Mouse (Mus musculus) liver, embryonic 11.5 days (tissue): ENCODE results near the gene Ncf2. TPM values are rescaled to one million over a fixed set of nuclear protein-coding genes. Genes with fewer than 3 reads are reported as not detected.

Experiments used
- ATAC-seq: fragments of 200-750 bp; cut with Nextera tagmentation; replicated peaks from 2 replicates; pipeline ENCODE4 v1.8.0; 2017; ENCODE audit warnings: moderate number of reproducible peaks, mild to moderate bottlenecking, moderate TSS enrichment, moderate library complexity; ENCODE audit not compliant: low FRiP score
- DNase-seq: peaks from one replicate; pipeline ENCODE4 v3.0.0-alpha.2; 2017; ENCODE audit warnings: low spot score
- H3K27ac ChIP-seq: fragments of 300-500 bp; sonication (generic); 2 replicates; pipeline ENCODE4 v1.5.1; 2014; ENCODE audit warnings: mild to moderate bottlenecking, low read depth, low read length, control low read depth
- H3K27me3 ChIP-seq: fragments of 300-500 bp; sonication (generic); replicated peaks from 2 replicates; pipeline ENCODE4 v1.6.1; 2014; ENCODE audit warnings: low read length, mixed read lengths; ENCODE audit not compliant: control insufficient read depth, insufficient read depth
- H3K36me3 ChIP-seq: fragments of 300-500 bp; sonication (generic); 2 replicates; pipeline ENCODE4 v1.6.1; 2014; ENCODE audit warnings: mild to moderate bottlenecking, low read length, moderate library complexity, mixed read lengths; ENCODE audit not compliant: control insufficient read depth, insufficient read depth
- H3K4me1 ChIP-seq: fragments of 300-500 bp; sonication (generic); replicated peaks from 2 replicates; pipeline ENCODE4 v1.6.1; 2014; ENCODE audit warnings: low read length, mixed read lengths; ENCODE audit not compliant: control insufficient read depth, insufficient read depth
- H3K4me2 ChIP-seq: fragments of 300-500 bp; sonication (generic); 2 replicates; pipeline ENCODE4 v1.6.1; 2014; ENCODE audit warnings: mild to moderate bottlenecking, control low read depth, moderate library complexity
- H3K4me3 ChIP-seq: fragments of 300-500 bp; sonication (generic); 2 replicates; pipeline ENCODE4 v1.5.1; 2014; ENCODE audit warnings: low read depth, low read length, control low read depth
- H3K9ac ChIP-seq: fragments of 300-500 bp; sonication (generic); 2 replicates; pipeline ENCODE4 v1.6.1; 2014; ENCODE audit warnings: low read depth, low read length, control low read depth
- H3K9me3 ChIP-seq: fragments of 300-500 bp; sonication (generic); 2 replicates; pipeline ENCODE4 v1.6.1; 2016; ENCODE audit warnings: low read length, inconsistent platforms, mixed read lengths; ENCODE audit not compliant: control insufficient read depth
- WGBS: fragments of 180-500 bp; shearing (Covaris S2); extraction: QIAGEN DNeasy Blood & Tissue Kit; methylation state at CpG from one replicate; pipeline ENCODE4 v1.1.7; 2014; 5-methylcytosine and 5-hydroxymethylcytosine counted together
- polyA plus RNA-seq: library from polyadenylated mRNA; unstranded; fragments of >200 nt; fragmentation: Nextera tagmentation; extraction: Ambion mirVana; gene quantifications from 2 replicates; pipeline ENCODE4 v1.2.1, GENCODE M21; 2014

Gene Ncf2
- polyA plus RNA-seq, 1 experiment from 2014 or later = 12.6 TPM

DNA sequence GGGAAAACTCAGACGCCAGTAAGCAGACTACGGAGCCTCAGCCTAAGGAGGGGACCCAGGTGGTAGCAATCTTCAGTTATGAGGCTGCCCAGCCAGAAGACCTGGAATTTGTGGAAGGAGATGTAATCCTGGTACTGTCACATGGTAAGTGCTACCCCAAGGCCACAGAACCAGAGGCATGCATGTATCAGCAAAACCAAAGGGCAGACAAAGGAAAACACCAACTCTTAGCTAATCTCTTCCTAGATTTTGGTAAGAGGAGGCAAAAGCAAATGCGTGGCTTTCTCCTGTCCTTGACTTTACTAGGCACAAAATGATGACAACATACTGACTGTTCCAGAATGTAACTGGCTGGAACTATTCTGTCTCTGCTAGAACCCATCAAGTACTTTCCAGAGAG is 35.1 kb downstream of the Ncf2 start:
- Histone ChIP-seq H3K4me2 (no peak overlapping the region), H3K27ac (no peak overlapping the region), H3K9ac (no peak overlapping the region), H3K4me3 (no peak overlapping the region), H3K27me3 (no peaks in the 10 kb centered on the region), H3K36me3 (peaks cover 11% of the 10 kb centered on the region; the same call in 1 of the 2 replicates), H3K4me1 (no peaks in the 10 kb centered on the region), H3K9me3 (no peaks in the 10 kb centered on the region)
- ATAC-seq (no peak), DNase-seq (no peak)
- 91% methylated on average over 3 of the region's 3 CpGs for WGBS

DNA sequence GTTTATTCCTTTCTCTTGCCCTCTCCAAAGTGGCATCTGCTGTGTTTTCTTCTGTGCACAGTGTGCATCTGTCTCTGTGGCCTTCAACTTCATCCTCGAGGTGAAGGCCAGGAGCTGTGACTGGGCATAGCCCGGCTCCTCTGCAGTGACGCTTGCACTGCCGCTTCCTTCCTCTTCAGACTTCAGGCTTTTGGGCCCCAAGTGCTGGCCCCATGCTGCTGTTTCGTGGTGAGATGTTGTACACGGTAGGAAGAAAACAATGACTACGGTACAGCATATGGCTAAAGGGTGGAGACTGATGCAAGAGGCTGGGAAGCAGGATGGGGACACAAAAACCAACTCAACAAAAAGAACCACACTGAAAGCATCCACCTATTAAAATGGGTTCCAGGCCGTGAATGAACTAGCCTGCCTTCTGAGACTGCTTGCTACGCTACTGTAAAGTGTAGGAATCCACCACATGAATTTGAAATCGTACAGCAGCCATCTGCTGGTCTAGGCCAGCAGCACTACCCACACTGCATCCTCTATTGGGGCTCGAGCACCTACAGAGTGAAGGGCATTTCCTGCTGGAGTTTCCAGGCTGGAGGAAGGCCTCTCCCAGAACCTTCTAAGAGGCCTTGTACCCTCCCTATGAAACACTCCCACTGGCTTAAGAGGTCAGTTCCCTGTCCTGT is 38.2 kb downstream of the Ncf2 start:
- WGBS = 75% methylated on average over 10 of the region's 11 CpGs
- no peak for ATAC-seq
- no peak overlapping the region for H3K9ac ChIP-seq
- H3K4me2 ChIP-seq = no peak overlapping the region
- H3K36me3 ChIP-seq = peaks cover 24% of the 10 kb centered on the region
- no peaks in the 10 kb centered on the region for H3K4me1 ChIP-seq
- H3K27me3 ChIP-seq = no peaks in the 10 kb centered on the region
- no peak overlapping the region for H3K27ac ChIP-seq
- DNase-seq = no peak
- H3K9me3 ChIP-seq = no peaks in the 10 kb centered on the region
- no peak overlapping the region for H3K4me3 ChIP-seq

DNA sequence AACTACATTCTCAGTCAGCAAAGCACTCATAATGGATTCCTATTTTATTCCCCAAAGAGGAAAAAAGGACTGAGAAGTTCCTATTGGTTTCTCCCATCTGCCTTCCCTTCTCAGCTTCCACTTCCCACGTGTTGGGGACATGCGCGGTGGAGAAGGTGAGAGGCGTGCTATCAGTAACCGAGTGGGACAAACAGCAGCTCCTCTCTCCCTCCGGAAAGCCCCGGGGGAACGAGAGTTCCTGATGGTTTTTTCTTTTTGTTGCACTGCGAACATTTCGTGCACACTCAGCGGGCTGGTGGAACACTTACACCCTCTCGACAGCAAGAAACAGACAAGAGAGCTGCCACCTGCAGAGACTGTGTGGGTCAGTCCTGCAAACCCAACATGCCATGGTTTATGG is 38.8 kb downstream of the Ncf2 start:
- no peak overlapping the region for H3K4me2 ChIP-seq
- H3K4me1 ChIP-seq = no peaks in the 10 kb centered on the region
- WGBS = 91% methylated on average over 12 of the region's 12 CpGs
- peaks cover 31% of the 10 kb centered on the region for H3K36me3 ChIP-seq
- no peak overlapping the region for H3K4me3 ChIP-seq
- no peaks in the 10 kb centered on the region for H3K27me3 ChIP-seq
- H3K9me3 ChIP-seq = no peaks in the 10 kb centered on the region
- no peak overlapping the region for H3K27ac ChIP-seq
- ATAC-seq = no peak
- H3K9ac ChIP-seq = no peak overlapping the region
- DNase-seq = no peak

DNA sequence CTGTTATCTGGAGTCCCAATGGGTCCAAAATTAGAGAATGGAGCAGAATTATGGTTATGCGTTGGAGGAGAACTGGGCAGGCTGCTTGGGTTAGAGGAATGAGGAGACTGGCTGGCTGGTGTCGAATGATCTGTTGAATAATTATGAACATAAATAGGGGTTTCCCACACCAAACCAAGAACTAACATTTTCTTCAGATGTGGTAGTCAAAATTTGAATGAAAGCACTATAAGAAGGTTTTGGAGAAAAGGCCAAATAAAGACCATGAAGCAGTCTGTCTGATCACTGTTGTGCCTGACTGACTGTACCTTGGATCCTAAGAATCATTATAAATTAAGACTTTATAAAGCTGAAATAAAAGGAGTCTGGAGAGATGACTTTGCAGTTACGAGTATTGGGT is 40.3 kb downstream of the Ncf2 start:
- no peak overlapping the region for H3K9ac ChIP-seq
- ATAC-seq (no peak), DNase-seq (no peak)
- H3K36me3 ChIP-seq = peaks cover 42% of the 10 kb centered on the region
- no peak overlapping the region for H3K27ac ChIP-seq
- no peak overlapping the region for H3K4me3 ChIP-seq
- no peaks in the 10 kb centered on the region for H3K9me3 ChIP-seq
- H3K4me2 ChIP-seq = no peak overlapping the region
- no peaks in the 10 kb centered on the region for H3K27me3 ChIP-seq
- no peaks in the 10 kb centered on the region for H3K4me1 ChIP-seq
- WGBS = 85% methylated on average over 3 of the region's 3 CpGs

DNA sequence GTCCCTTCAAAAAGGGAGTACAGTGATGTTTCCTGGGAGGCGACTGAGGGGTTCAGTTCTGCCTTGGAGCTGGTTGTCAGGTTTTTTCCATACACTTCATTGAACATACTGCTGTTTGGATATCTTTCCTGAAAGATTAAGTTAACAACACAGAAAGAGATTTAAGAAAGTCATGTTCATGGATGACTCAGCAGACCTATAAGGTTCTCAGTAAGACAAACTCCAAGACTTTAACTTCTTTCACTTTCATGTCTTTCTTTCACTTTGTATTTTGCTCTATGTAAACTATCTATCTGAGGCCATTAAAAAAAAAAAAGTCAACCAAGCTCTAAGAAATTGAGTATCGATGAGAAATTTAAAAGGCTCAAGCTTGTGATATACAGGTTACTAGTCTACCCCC is 41.1 kb downstream of the Ncf2 start:
- Histone ChIP-seq H3K4me3 (no peak overlapping the region), H3K27ac (no peak overlapping the region), H3K4me1 (no peaks in the 10 kb centered on the region), H3K9me3 (no peaks in the 10 kb centered on the region), H3K36me3 (peaks cover 43% of the 10 kb centered on the region), H3K27me3 (no peaks in the 10 kb centered on the region), H3K4me2 (no peak overlapping the region), H3K9ac (no peak overlapping the region)
- WGBS = 93% methylated on average over 2 of the region's 2 CpGs
- ATAC-seq (no peak), DNase-seq (no peak)

DNA sequence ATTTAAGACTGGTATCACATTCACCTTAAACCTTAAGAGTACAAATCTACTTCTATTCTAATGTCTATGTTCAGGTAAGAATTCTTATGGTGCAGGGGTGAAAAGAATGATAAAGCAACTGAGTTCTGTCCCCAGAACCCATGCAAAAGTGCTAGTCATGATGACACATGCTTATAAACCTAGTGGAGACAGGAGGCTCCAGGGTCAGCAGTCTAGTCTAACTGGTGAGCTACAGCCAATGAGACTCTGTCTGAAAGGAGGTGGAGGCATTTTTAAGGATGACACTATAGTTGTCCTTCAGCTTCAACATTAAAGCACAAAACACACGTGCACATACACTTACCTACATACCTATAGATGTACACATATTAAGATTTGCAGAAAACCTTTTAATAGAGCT is 44.6 kb downstream of the Ncf2 start:
- 86% methylated on average over 1 of the region's 1 CpGs for WGBS

DNA sequence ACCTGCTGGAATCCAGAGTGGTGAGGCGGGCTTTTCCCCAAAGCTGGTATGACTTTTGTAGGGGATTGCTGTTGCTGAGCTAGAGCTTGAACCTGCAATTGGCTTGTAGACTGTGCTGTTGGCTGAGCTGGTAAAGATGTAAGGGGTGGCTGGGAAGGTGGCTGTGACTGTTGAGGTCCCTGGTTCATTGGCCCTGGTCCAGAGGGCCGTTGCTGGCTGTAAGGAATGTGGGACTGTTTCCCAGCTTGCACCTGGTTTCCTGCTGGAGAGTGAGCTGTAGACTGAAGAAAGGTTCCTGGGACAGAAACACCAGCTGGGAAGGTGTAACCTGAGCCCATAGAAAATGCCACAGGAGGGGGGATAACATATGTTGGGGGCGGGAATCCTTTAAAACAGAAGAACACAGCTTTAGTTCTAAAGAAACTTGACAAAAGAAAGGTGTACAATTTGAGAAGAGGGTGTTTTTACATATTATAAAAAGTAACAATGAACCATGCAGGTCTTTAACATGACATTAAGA is 45.3 kb downstream of the Ncf2 start:
- Histone ChIP-seq H3K36me3 (peaks cover 52% of the 10 kb centered on the region), H3K4me1 (no peaks in the 10 kb centered on the region), H3K27me3 (no peaks in the 10 kb centered on the region), H3K4me2 (no peak overlapping the region), H3K9me3 (no peaks in the 10 kb centered on the region), H3K9ac (no peak overlapping the region), H3K27ac (no peak overlapping the region), H3K4me3 (no peak overlapping the region)
- no peak for DNase-seq
- 88% methylated on average over 3 of the region's 3 CpGs for WGBS
- no peak for ATAC-seq

More for the DNA sequence above, 44.6 kb downstream of the Ncf2 start:
- H3K36me3 ChIP-seq = peaks cover 55% of the 10 kb centered on the region
- DNase-seq (no peak), ATAC-seq (no peak)
- no peak overlapping the region for H3K9ac ChIP-seq
- no peaks in the 10 kb centered on the region for H3K27me3 ChIP-seq
- no peak overlapping the region for H3K4me2 ChIP-seq
- no peak overlapping the region for H3K27ac ChIP-seq
- H3K4me1 ChIP-seq = no peaks in the 10 kb centered on the region
- no peak overlapping the region for H3K4me3 ChIP-seq
- H3K9me3 ChIP-seq = no peaks in the 10 kb centered on the region

DNA sequence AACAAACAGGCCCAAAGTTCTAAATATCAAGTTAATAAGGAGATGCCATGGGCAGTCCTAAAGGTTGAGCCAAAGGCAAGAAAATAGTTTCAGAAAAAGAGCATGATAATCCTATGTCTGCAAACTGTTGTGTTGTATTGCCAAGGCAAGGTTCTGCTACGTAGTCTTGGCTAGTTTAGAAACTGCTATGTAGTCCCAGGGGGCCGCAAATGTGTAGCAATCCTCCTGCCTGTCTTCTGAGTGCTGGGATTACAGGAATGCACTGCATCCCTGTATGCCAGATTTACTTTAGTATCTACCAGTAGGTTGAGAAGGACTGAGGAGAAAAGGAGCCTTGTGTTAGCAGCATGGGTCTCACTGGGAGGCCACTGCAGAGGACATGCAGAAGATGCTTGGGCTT is 46.9 kb downstream of the Ncf2 start:
- WGBS = 89% methylated on average over 2 of the region's 2 CpGs
- no peak overlapping the region for H3K9ac ChIP-seq
- no peaks in the 10 kb centered on the region for H3K4me1 ChIP-seq
- no peaks in the 10 kb centered on the region for H3K27me3 ChIP-seq
- no peak overlapping the region for H3K4me2 ChIP-seq
- no peak overlapping the region for H3K27ac ChIP-seq
- peaks cover 54% of the 10 kb centered on the region for H3K36me3 ChIP-seq
- ATAC-seq (no peak), DNase-seq (no peak)
- H3K4me3 ChIP-seq = no peak overlapping the region
- no peaks in the 10 kb centered on the region for H3K9me3 ChIP-seq

DNA sequence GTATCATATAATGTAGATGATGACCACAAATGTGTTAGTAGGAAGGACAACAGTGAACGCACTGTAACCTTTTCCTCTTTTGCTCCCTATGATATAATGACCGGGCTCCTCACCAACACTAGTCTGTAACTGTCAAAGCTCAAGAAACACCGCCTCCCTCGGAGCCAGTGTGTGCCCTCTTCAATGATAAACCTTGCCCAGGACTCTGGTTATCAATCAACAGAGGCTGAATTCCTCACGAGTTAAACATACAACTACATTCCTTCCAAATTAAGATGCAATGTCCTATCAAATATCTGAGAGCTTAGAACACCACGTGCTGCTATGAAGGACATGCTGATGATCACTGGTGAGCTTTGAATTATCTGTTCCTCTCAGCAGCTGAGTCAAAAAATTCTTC is 69.9 kb downstream of the Ncf2 start:
- ATAC-seq (no peak), DNase-seq (no peak)
- Histone ChIP-seq H3K9me3 (no peaks in the 10 kb centered on the region), H3K27me3 (no peaks in the 10 kb centered on the region), H3K4me3 (no peak overlapping the region), H3K27ac (no peak overlapping the region), H3K4me2 (no peak overlapping the region), H3K4me1 (no peaks in the 10 kb centered on the region), H3K9ac (no peak overlapping the region), H3K36me3 (peaks cover 12% of the 10 kb centered on the region)
- 74% methylated on average over 6 of the region's 6 CpGs for WGBS
